Mouse (Mus musculus) limb, embryonic 14.5 days (tissue): Measurements from ENCODE around the gene Prrg1. TPM values are rescaled to one million over a fixed set of nuclear protein-coding genes. Genes with fewer than 3 reads are reported as not detected.

Source experiments
- ATAC-seq: fragments of 200-750 bp; cut with Nextera tagmentation; 2 replicates; pipeline ENCODE4 v1.8.0; 2017; ENCODE audit warnings: low read depth, moderate number of reproducible peaks, moderate TSS enrichment; ENCODE audit not compliant: low FRiP score
- DNase-seq: peaks from one replicate; pipeline ENCODE4 v3.0.0-alpha.2; 2015; ENCODE audit warnings: low spot score
- H3K27ac ChIP-seq: fragments of 300-500 bp; sonication (generic); replicated peaks from 2 replicates; pipeline ENCODE4 v1.5.1; 2014; ENCODE audit warnings: low read depth, mild to moderate bottlenecking, low read length, moderate library complexity, mixed read lengths
- H3K27me3 ChIP-seq: fragments of 300-500 bp; sonication (generic); 2 replicates; pipeline ENCODE4 v1.6.1; 2014; ENCODE audit warnings: low read length, mixed read lengths; ENCODE audit not compliant: control insufficient read depth, insufficient read depth
- H3K36me3 ChIP-seq: fragments of 300-500 bp; sonication (generic); 2 replicates; pipeline ENCODE4 v1.6.1; 2014; ENCODE audit warnings: mild to moderate bottlenecking, low read length, moderate library complexity, mixed read lengths; ENCODE audit not compliant: control insufficient read depth, insufficient read depth
- H3K4me1 ChIP-seq: fragments of 300-500 bp; sonication (generic); 2 replicates; pipeline ENCODE4 v1.6.1; 2014; ENCODE audit warnings: antibody characterized with exemption, low read length, mixed read lengths; ENCODE audit not compliant: control insufficient read depth, insufficient read depth
- H3K4me2 ChIP-seq: fragments of 300-500 bp; sonication (generic); replicated peaks from 2 replicates; pipeline ENCODE4 v1.6.1; 2014; ENCODE audit warnings: low read depth, mild to moderate bottlenecking, low read length, moderate library complexity; ENCODE audit not compliant: severe bottlenecking
- H3K4me3 ChIP-seq: fragments of 300-500 bp; sonication (generic); replicated peaks from 2 replicates; pipeline ENCODE4 v1.5.1; 2014; ENCODE audit warnings: low read length
- H3K9ac ChIP-seq: fragments of 300-500 bp; sonication (generic); 2 replicates; pipeline ENCODE4 v1.6.1; 2014; ENCODE audit warnings: mild to moderate bottlenecking, low read depth, low read length, moderate library complexity; ENCODE audit not compliant: severe bottlenecking
- H3K9me3 ChIP-seq: fragments of 300-500 bp; sonication (generic); 2 replicates; pipeline ENCODE4 v1.6.1; 2016; ENCODE audit warnings: low read length; ENCODE audit not compliant: control insufficient read depth
- POLR2A ChIP-seq: fragments of 200-500 bp; IDR thresholded peaks from 2 replicates; pipeline ENCODE4 v1.8.0; 2012; ENCODE audit warnings: inconsistent platforms, mild to moderate bottlenecking, moderate library complexity, borderline replicate concordance; ENCODE audit not compliant: insufficient read depth, insufficient read length; ENCODE audit errors: extremely low read depth
- WGBS: fragments of 180-500 bp; shearing (Covaris S2); extraction: QIAGEN DNeasy Blood & Tissue Kit; methylation state at CpG from one replicate; pipeline ENCODE4 v1.1.7; 2014; 5-methylcytosine and 5-hydroxymethylcytosine counted together
- polyA plus RNA-seq, 2 experiments: library from polyadenylated mRNA; depleted of rRNA in 1 of 2; stranded (reverse) in 1 of 2; unstranded in 1 of 2; fragments of >200 nt; fragmentation: Nextera tagmentation in 1 of 2; extraction: Ambion mirVana in 1 of 2; gene quantifications; 2 replicates each; pipeline versions ENCODE4 v1.2.1 to v1.2.3; 2012 to 2014

Gene Prrg1
- polyA plus RNA-seq (2012; rRNA removed) = 12.0 and 13.5 TPM in 2 replicates
- polyA plus RNA-seq (2014; fragmentation: Nextera tagmentation; extraction: Ambion mirVana) = 18.7 and 19.7 TPM in 2 replicates

GRCm38 (mm10) chrX:78583202-78584004 is at the start of gene Prrg1:
TSS of gene Prrg1 (minus strand) at chrX:78583896.
- peak; percentile 94 for ATAC-seq
- peak within 1 kb of the TSS; percentile 51 for H3K4me3 ChIP-seq
- peak within 1 kb of the TSS; percentile 67 for H3K9ac ChIP-seq
- H3K36me3 ChIP-seq = no peaks in the 10 kb centered on the region
- peak; percentile 70 for DNase-seq
- TF ChIP-seq POLR2A = peak; percentile 72; the same call in 1 of the 2 replicates
- WGBS = 15% methylated on average over 32 of the region's 36 CpGs
- H3K9me3 ChIP-seq = no peaks in the 10 kb centered on the region
- H3K27me3 ChIP-seq = no peaks in the 10 kb centered on the region
- H3K27ac ChIP-seq = peak within 1 kb of the TSS; percentile 94
- H3K4me1 ChIP-seq = no peaks in the 10 kb centered on the region
- H3K4me2 ChIP-seq = peak within 1 kb of the TSS; percentile 37

- Histone ChIP-seq H3K4me3 (no peak overlapping the region), H3K4me2 (no peak overlapping the region), H3K27ac (no peak overlapping the region), H3K9me3 (no peaks in the 10 kb centered on the region), H3K36me3 (no peaks in the 10 kb centered on the region), H3K4me1 (no peaks in the 10 kb centered on the region), H3K9ac (no peak overlapping the region), H3K27me3 (no peaks in the 10 kb centered on the region)
- 47% methylated on average over 2 of the region's 2 CpGs for WGBS
- TF ChIP-seq POLR2A = no peak
- ATAC-seq (no peak), DNase-seq (no peak)
Observed at GRCm38 (mm10) chrX:78605814-78606213, 22.1 kb upstream of the Prrg1 start.

DNA sequence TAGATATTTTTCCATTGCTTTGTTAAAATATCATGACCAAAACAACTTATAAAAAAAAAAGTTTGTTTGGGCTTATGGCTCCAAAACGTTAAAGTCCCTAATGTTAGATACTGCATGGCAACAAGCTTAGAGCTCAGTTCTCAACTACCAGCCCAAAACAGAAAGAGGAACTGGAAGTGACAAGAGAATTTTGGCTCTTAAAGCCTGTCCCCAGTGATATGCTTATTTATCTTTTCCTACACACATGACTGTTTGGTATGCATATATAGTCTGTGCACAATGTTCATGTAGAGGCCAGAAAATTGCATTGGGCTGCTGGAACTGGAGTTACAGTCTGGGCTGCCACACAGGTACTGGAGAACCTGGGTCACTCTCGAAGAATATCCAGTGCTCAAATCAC is 9.4 kb upstream of the Prrg1 start:
- H3K4me1 ChIP-seq = no peaks in the 10 kb centered on the region
- no peaks in the 10 kb centered on the region for H3K9me3 ChIP-seq
- H3K4me2 ChIP-seq = no peak overlapping the region
- H3K36me3 ChIP-seq = no peaks in the 10 kb centered on the region
- H3K27me3 ChIP-seq = no peaks in the 10 kb centered on the region
- no peak overlapping the region for H3K4me3 ChIP-seq
- DNase-seq (no peak), ATAC-seq (no peak)
- no peak overlapping the region for H3K27ac ChIP-seq
- no peak for TF ChIP-seq POLR2A
- WGBS = 81% methylated on average over 2 of the region's 2 CpGs
- H3K9ac ChIP-seq = no peak overlapping the region

GRCm38 (mm10) chrX:78582854-78583201 is 868 bp downstream of the Prrg1 start:
- Histone ChIP-seq H3K9ac (peak overlapping the region; percentile 67), H3K4me3 (peak overlapping the region; percentile 51), H3K4me1 (no peaks in the 10 kb centered on the region), H3K27me3 (no peaks in the 10 kb centered on the region), H3K36me3 (no peaks in the 10 kb centered on the region), H3K9me3 (no peaks in the 10 kb centered on the region), H3K27ac (peak overlapping the region; percentile 94), H3K4me2 (peak overlapping the region; percentile 37)
- DNase-seq = peak; percentile 79
- no peak for TF ChIP-seq POLR2A
- ATAC-seq = peak; percentile 67; the same call in 1 of the 2 replicates
- WGBS = 32% methylated on average over 12 of the region's 21 CpGs

DNA sequence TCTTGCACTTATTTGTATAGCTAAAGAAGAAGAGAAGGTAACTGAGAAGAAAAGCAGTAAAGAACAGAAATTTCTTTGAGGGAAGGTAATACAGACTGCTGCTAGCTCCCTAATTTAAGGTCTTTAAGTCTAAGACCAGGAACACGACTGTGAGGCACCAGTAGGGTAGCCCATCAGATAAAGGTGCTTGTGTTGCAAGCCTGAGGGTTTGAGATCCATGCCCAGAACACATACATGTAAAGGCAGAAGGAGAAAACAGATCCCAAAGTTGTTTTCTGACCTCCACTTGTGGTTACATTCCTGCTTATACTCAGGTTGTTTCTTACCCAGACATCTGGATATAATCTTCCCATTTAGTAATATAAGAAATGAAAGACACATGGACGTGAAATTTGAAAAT is 20.2 kb downstream of the Prrg1 start:
- no peak for ATAC-seq
- no peak for TF ChIP-seq POLR2A
- 26% methylated on average over 2 of the region's 2 CpGs for WGBS
- H3K9me3 ChIP-seq = no peaks in the 10 kb centered on the region
- no peak overlapping the region for H3K9ac ChIP-seq
- no peak overlapping the region for H3K27ac ChIP-seq
- H3K36me3 ChIP-seq = no peaks in the 10 kb centered on the region
- no peaks in the 10 kb centered on the region for H3K4me1 ChIP-seq
- no peak overlapping the region for H3K4me2 ChIP-seq
- no peak for DNase-seq
- H3K4me3 ChIP-seq = no peak overlapping the region
- no peaks in the 10 kb centered on the region for H3K27me3 ChIP-seq
